Mouse (Mus musculus) midbrain, postnatal 0 days (tissue): Measurements from ENCODE around the gene Tnfsf14. TPM values are rescaled to one million over a fixed set of nuclear protein-coding genes. Genes with fewer than 3 reads are reported as not detected.

Source experiments
- ATAC-seq: fragments of 200-750 bp; cut with Nextera tagmentation; 2 replicates; pipeline ENCODE4 v1.8.0; 2017; ENCODE audit warnings: moderate number of reproducible peaks, mild to moderate bottlenecking, moderate TSS enrichment, moderate library complexity; ENCODE audit not compliant: low FRiP score
- DNase-seq: peaks from one replicate; pipeline ENCODE4 v3.0.0-alpha.2; 2015; ENCODE audit warnings: low spot score
- H3K27ac ChIP-seq: fragments of 300-500 bp; sonication (generic); 2 replicates; pipeline ENCODE4 v1.5.1; 2014; ENCODE audit warnings: low read depth, mild to moderate bottlenecking, low read length, mixed read lengths
- H3K27me3 ChIP-seq: fragments of 300-500 bp; sonication (generic); 2 replicates; pipeline ENCODE4 v1.6.1; 2014; ENCODE audit warnings: low read length, control low read depth, mixed read lengths; ENCODE audit not compliant: insufficient read depth
- H3K36me3 ChIP-seq: fragments of 300-500 bp; sonication (generic); 2 replicates; pipeline ENCODE4 v1.6.1; 2014; ENCODE audit warnings: low read length, control low read depth, mixed read lengths; ENCODE audit not compliant: insufficient read depth
- H3K4me1 ChIP-seq: fragments of 300-500 bp; sonication (generic); 2 replicates; pipeline ENCODE4 v1.6.1; 2014; ENCODE audit warnings: mild to moderate bottlenecking, control low read depth, antibody characterized with exemption, low read length, mixed read lengths; ENCODE audit not compliant: insufficient read depth
- H3K4me2 ChIP-seq: fragments of 300-500 bp; sonication (generic); 2 replicates; pipeline ENCODE4 v1.6.1; 2014; ENCODE audit warnings: low read depth, mild to moderate bottlenecking, low read length, mixed read lengths; ENCODE audit not compliant: poor library complexity, severe bottlenecking
- H3K4me3 ChIP-seq: fragments of 300-500 bp; sonication (generic); 2 replicates; pipeline ENCODE4 v1.5.1; 2014; ENCODE audit warnings: low read depth, mild to moderate bottlenecking, low read length, moderate library complexity
- H3K9ac ChIP-seq: fragments of 300-500 bp; sonication (generic); replicated peaks from 2 replicates; pipeline ENCODE4 v1.6.1; 2014; ENCODE audit warnings: mild to moderate bottlenecking, low read length, moderate library complexity, mixed read lengths; ENCODE audit not compliant: poor library complexity, severe bottlenecking
- H3K9me3 ChIP-seq: fragments of 300-500 bp; sonication (generic); 2 replicates; pipeline ENCODE4 v1.6.1; 2016; ENCODE audit warnings: low read length, control low read depth
- CTCF ChIP-seq: IDR thresholded peaks from 2 replicates; pipeline ENCODE4 v1.5.1; 2016; ENCODE audit warnings: antibody characterized with exemption, mild to moderate bottlenecking
- WGBS: fragments of 180-500 bp; shearing (Covaris S2); extraction: QIAGEN DNeasy Blood & Tissue Kit; methylation state at CpG from one replicate; pipeline ENCODE4 v1.1.7; 2014; 5-methylcytosine and 5-hydroxymethylcytosine counted together
- polyA plus RNA-seq: library from polyadenylated mRNA; unstranded; fragments of >200 nt; fragmentation: Nextera tagmentation; extraction: Ambion mirVana; gene quantifications from 2 replicates; pipeline ENCODE4 v1.2.1, GENCODE M21; 2015
- total RNA-seq: library from RNA; depleted of rRNA; stranded (reverse); fragments of >200 nt; gene quantifications from 2 replicates; pipeline ENCODE4 v1.2.3, GENCODE M21; 2014

Gene Tnfsf14
- total and polyA plus RNA-seq, 2 experiments from 2014 or later: not detected

DNA sequence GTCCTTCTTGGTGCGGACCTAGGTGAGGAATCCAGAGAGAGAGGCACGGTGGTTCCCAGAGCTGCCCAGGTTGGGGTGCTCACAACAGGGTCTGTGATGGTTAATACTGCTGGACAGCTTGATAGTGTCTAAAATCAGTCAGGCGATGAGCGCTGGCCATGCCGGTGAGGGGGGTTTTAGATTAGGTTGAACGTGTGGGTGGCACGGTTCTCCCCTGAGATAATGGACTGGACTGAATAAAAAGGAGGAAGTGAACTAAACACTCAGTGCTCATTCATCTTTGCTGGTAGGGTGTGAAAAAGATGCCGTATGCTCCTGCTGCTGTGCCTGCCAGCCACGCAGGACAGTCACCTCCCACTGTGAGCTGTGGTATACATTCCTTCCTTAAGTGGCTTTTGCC, 29.3 kb upstream of the Tnfsf14 start:
- Histone ChIP-seq H3K9me3 (no peaks in the 10 kb centered on the region), H3K27me3 (no peaks in the 10 kb centered on the region), H3K27ac (no peak overlapping the region), H3K36me3 (no peaks in the 10 kb centered on the region), H3K4me3 (no peak overlapping the region), H3K4me1 (no peaks in the 10 kb centered on the region), H3K9ac (no peak overlapping the region), H3K4me2 (no peak overlapping the region)
- WGBS: 83% methylated on average over 9 of the region's 9 CpGs
- DNase-seq (no peak), ATAC-seq (no peak)
- TF ChIP-seq CTCF: no peak

DNA sequence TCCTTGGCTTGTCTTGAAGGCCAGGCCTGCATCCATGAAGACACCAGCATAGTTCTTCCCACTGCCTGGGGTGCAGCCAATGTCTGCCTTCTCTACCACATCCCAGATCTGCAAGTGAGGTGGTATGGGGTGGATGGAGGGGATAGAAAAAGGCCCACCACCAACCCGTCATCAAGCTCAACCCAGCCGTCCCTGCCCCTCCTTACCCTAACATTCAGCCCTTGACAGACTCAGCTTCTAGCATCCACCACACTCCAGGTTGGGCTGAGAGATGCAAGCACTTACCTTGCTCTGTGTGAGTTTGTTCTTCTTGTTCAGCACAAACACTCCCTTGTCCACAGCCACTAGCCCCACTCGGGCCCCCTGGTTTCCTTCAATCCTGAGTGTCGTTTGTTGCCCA, 27.9 kb upstream of the Tnfsf14 start:
- DNase-seq: no peak

DNA sequence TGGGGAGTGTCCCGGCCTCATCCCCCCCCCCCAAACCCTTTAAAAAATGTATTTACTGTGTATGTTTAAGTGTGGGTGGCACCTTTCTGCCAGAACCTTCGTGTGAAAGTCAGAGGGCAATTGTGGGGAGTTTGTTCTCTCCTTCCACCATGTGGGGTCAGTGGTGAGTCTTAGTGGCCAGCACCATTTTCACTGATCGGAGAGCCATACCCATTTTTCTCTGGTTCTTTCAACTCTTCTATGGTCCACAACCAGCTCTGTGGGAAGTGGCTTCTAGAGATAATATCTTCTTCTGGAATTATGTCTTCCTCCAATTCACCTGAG, 25.9 kb upstream of the Tnfsf14 start:
- peak; percentile 28 for DNase-seq
- no peaks in the 10 kb centered on the region for H3K27me3 ChIP-seq
- H3K4me3 ChIP-seq: no peak overlapping the region
- H3K27ac ChIP-seq: no peak overlapping the region
- no peaks in the 10 kb centered on the region for H3K9me3 ChIP-seq
- TF ChIP-seq CTCF: peak; percentile 60
- no peak overlapping the region for H3K4me2 ChIP-seq
- WGBS: 27% methylated on average over 3 of the region's 3 CpGs
- no peak overlapping the region for H3K9ac ChIP-seq
- no peaks in the 10 kb centered on the region for H3K36me3 ChIP-seq
- ATAC-seq: no peak
- no peaks in the 10 kb centered on the region; the same call in 1 of the 2 replicates for H3K4me1 ChIP-seq

More for the DNA sequence above, 27.9 kb upstream of the Tnfsf14 start:
- no peak for TF ChIP-seq CTCF
- Histone ChIP-seq H3K27ac (no peak overlapping the region), H3K9ac (no peak overlapping the region), H3K27me3 (no peaks in the 10 kb centered on the region), H3K4me2 (no peak overlapping the region), H3K4me1 (no peaks in the 10 kb centered on the region), H3K4me3 (no peak overlapping the region), H3K9me3 (no peaks in the 10 kb centered on the region), H3K36me3 (no peaks in the 10 kb centered on the region)
- WGBS: 81% methylated on average over 4 of the region's 4 CpGs
- no peak for ATAC-seq

DNA sequence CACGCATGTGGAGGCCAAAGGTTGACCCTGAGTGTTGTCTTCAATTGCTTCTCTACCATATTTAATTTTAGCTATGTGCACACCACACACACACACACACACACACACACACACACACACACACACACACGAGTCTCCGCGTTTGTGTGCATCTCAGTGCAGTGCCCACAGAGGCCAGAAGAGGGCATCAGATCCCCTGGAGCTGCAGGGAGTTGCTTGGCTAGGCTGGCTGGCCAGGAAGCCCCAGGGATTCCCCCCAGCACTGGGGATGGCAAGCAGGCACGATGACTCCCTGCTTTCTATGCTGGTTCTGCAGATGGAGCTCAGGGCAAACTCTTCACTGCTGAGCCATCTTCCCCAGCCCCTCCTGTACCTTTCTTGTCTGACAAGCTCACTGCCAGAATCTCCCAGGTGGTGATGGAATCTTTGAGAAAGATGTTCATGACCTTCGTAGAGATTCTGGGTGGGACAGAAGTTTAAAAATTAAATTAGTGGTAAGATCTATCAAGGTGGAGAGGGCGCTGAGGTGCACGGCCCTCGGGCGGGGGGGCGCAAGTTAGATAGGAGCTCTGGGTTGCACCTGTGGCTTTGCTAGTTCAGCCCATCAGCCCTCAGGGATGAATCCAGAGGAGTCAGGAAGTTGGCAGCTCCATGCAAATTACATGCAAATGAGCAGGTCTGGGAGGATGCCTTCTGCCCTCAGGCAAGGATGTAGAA, 25.3 kb upstream of the Tnfsf14 start:
- Histone ChIP-seq H3K4me1 (no peaks in the 10 kb centered on the region; the same call in 1 of the 2 replicates), H3K36me3 (no peaks in the 10 kb centered on the region), H3K9me3 (no peaks in the 10 kb centered on the region), H3K9ac (no peak overlapping the region), H3K4me2 (no peak overlapping the region), H3K27me3 (no peaks in the 10 kb centered on the region), H3K27ac (no peak overlapping the region), H3K4me3 (no peak overlapping the region)
- peak; percentile 79 for TF ChIP-seq CTCF
- DNase-seq: peak; percentile 59
- WGBS: 18% methylated on average over 11 of the region's 11 CpGs
- ATAC-seq: no peak

DNA sequence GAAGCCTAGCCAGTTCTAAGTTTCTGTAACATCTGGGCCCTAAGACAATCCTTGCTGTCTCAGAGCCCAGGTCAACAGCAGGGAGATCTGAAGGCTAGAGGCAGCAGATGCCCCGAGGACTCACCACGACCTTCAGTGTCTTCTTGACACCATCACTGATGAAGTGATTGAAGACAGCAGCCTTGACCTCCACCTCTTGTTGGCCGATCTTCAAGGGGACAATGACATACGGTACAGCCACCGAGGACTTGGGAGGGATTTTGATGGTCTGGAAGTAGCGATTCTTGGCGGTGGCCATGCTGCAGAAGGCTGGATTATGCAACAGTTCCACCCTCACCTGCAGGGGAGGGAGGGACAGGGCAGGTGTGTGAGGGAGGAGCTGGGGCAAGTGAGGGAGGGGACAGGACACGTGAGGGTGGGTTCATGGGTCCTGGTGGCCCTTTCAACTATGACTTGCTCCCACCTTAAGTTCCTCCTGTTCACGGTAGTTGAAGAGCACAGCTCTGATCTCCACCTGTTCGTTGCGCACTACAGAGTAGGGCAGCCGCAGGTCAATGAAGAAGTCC, 24.4 kb upstream of the Tnfsf14 start:
- Histone ChIP-seq H3K9me3 (no peaks in the 10 kb centered on the region), H3K9ac (no peak overlapping the region), H3K27ac (no peak overlapping the region), H3K36me3 (no peaks in the 10 kb centered on the region), H3K4me1 (no peaks in the 10 kb centered on the region; the same call in 1 of the 2 replicates), H3K4me2 (no peak overlapping the region), H3K27me3 (no peaks in the 10 kb centered on the region), H3K4me3 (no peak overlapping the region)
- no peak for TF ChIP-seq CTCF
- 78% methylated on average over 12 of the region's 12 CpGs for WGBS
- no peak for DNase-seq
- ATAC-seq: no peak

DNA sequence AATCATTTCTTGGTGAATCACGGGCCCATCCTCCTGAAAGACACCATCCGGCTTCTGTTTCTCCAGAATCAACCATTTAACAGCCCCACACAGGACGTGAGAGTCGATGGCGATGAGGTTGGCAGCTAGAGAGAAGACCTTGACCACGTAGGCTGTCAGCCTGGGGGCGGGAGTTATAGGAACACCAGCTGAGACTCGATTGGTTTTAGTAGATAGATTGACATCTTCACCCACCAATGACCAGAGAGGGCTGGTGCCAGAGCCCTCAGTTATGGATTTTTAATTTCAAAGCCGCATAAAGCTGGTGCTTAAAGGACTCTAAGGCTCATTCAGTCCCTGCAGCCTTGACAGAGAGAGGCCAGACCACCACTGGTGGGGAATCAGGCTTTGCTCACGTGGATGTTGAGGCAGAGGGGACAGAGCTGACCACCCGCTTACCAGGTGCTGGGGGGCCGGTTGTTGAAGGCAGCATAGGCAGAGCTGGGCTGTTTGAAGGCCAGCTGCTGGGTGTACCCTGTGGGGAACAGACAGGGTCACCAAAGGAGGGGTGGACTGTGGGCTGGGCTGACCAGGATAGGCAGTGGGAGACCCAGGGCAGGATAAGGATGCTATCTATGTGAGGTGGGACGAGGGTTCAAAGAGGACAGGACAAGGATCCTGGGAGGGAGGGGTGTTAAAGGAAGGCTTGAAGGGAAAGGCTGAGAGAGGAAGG, 20.9 kb upstream of the Tnfsf14 start:
- no peak for TF ChIP-seq CTCF
- Histone ChIP-seq H3K27ac (no peak overlapping the region), H3K9ac (0 out of 2 replicates have a peak overlapping the region, but pooled peaks have one; percentile 8), H3K4me1 (no peaks in the 10 kb centered on the region; the same call in 1 of the 2 replicates), H3K36me3 (no peaks in the 10 kb centered on the region), H3K9me3 (no peaks in the 10 kb centered on the region), H3K4me3 (no peak overlapping the region), H3K27me3 (no peaks in the 10 kb centered on the region), H3K4me2 (peak overlapping the region; percentile 26)
- DNase-seq (peak; percentile 83), ATAC-seq (peak; percentile 86)
- 48% methylated on average over 13 of the region's 13 CpGs for WGBS
